Mouse (Mus musculus) adrenal gland, adult 2 months (tissue): ENCODE results near the gene Tcf25. TPM values are rescaled to one million over a fixed set of nuclear protein-coding genes. Genes with fewer than 3 reads are reported as not detected.
"Not testable (repeated sequence)": the region's sequence is repeated elsewhere in the genome, so short reads cannot be mapped to it uniquely, and the experiment has no call there.

Experiments
- DNase-seq: peaks from one replicate; pipeline ENCODE4 v3.0.0; 2021
- polyA plus RNA-seq: library from polyadenylated mRNA; depleted of rRNA; stranded (reverse); fragments of >200 nt; gene quantifications from 2 replicates; pipeline ENCODE4 v1.2.3, GENCODE M21; 2012; rRNA removed
- total RNA-seq, 2 experiments: library from RNA; stranded (reverse); gene quantifications; 2 replicates each; pipeline ENCODE4 v1.2.3; 2021

The Tcf25 gene
- total and polyA plus RNA-seq, 3 experiments: 158 to 235 (median 230) TPM

DNA sequence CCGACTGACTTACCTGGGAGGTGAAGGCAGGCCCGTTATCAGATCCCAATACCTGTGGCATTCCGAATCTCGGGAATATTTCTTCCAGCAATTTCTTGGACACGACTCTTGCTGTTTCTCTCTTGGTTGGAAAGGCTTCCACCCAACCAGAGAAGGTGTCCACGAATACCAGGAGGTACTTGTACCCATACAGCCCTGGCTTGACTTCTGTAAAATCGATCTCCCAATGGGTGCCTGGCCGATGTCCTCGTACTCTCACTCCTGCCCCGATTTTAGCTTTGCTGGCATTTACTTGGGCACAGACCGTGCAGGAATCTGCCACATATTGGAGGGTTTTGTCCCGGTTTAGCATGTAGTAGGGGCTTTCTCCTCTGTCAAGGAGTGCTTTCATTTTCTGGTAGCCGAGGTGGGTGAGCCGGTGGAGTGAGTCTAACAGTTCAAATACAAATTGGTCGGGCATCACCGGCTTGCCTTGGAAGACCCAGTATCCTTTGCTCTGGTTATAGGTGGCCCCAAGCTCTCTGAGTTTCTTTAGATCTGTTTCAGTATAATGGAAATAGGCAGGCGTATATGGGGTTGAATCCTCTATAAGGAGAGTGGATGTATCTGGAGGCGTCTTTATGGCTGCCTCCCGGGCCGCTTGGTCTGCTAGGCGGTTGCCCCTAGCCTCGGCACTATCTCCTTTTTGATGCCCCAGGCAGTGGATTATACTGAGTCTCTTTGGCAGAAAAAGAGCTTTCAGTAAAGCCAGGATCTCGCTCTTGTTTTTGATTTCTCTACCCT lies 55.6 kb downstream of the Tcf25 start:
- no peak for DNase-seq

- not testable (repeated sequence) for DNase-seq
Observed at GRCm38 (mm10) chr8:123429722-123430013, 56.1 kb downstream of the Tcf25 start.

GRCm38 (mm10) chr8:123430936-123431335 lies 57.4 kb downstream of the Tcf25 start:
- not testable (repeated sequence) for DNase-seq

DNA sequence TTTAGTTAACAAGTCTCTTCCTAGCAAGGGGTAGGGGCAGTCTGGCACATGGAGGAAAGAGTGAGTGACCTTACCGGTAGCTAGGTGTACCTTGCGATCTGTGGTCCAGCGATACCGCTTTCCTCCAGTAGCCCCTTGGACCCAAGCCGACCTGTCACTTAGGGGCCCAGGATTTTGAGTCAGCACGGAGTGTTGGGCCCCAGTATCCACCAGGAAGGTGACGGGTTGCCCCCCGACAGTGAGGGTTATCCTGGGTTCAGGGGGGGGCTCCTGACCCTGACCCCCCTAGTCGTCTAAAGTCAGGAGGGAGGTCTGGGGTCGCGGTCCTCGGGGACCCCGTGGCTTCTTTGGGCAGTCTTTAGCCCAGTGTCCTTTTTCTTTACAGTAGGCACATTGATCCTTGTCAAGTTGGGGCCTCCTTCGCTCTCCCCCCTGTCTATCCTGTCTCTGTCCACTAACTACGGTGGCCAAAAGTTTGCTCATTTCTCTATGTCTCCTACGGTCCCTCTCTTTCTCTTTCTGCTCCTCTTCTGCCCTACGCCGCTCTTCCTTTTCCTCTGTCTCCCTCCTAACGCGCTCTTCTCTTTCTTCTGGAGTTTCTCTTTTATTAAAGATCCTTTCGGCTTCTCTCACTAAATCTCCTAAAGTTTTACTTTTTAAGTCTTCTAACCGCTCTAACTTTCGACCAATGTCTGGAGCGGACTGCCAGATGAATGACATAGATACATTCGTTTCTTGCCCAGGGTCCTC lies 58.2 kb downstream of the Tcf25 start:
- no peak for DNase-seq

GRCm38 (mm10) chr8:123432381-123432780 lies 58.8 kb downstream of the Tcf25 start:
- no peak for DNase-seq

- DNase-seq: not testable (repeated sequence)
Observed at GRCm38 (mm10) chr8:123433241-123433974, 59.9 kb downstream of the Tcf25 start.

DNA sequence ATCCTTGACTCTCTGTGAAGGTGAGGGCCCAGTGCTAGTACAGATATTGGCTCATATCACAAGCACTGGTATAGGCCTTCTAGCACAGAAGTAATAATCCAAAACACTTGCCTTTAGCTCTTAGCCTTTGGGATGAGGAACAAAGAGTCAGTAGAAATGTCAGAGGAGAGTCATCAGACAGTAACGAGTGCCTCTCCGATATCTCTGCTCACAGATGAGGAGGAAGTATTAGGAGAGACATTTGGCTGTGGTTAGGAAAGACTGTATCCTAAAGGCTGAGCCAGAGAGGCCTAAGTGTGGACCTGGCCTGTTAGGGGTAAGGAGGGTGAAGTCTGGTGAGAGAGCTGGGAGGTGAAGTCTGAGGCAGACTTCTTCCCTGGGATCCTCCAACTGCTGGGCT lies 68.2 kb downstream of the Tcf25 start:
- no peak for DNase-seq

GRCm38 (mm10) chr8:123442351-123442750 lies 68.8 kb downstream of the Tcf25 start:
- no peak for DNase-seq

DNA sequence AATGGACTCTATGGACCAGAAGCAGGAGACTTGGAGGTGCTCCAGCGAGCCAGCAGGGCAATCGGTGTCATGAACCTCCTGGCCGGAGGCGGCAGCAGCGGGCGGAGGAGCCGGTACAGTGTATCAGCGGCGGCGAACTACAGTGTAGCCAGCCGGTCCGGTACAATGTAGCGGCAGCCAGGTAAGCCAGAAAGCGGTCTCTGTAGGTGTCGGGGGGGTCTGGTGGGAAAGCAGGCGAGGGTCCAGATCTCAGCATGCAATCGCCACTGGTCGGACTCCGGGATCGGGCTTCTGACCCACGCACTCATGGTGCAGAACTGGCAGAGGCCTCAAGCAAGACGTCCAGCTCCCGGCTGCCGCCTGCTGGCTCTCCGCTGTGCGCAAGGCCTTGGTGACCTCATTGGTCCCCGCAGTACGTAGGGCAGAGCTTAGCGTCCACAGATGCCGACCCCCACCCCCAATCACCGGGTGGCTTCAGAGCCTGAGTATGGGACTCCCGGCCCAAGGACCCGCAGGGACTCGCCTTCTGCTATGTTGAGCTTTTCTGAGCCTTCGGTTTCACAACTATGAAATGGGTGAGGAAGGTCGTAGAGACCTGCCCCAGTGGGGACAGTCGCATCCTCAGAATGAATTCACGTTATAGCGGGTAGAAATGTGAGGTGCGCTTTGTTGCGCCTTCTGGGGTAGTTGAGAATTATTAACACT lies 69.5 kb downstream of the Tcf25 start:
- DNase-seq: peak; percentile 96

- no peak for DNase-seq
Observed at GRCm38 (mm10) chr8:123443576-123443921, 70.0 kb downstream of the Tcf25 start.

DNA sequence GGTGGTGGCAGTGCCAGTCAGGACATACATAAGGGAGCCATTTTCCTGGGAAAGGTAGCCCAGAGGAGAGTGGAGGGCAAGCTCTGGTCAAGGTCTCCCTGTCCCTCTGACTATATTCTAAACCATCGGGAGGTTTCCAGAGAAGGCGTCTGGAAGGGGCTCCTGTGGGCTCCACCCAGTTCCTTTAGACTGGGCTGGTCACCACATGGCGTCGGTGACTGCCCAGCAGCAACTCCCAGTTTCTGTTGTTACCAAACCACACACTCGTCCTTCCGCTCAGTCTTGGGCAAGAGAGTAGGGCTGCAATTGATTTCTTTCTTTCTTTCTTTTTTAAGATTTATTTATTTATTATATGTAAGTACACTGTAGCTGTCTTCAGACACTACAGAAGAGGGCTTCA lies 70.6 kb downstream of the Tcf25 start:
- no peak for DNase-seq

DNA sequence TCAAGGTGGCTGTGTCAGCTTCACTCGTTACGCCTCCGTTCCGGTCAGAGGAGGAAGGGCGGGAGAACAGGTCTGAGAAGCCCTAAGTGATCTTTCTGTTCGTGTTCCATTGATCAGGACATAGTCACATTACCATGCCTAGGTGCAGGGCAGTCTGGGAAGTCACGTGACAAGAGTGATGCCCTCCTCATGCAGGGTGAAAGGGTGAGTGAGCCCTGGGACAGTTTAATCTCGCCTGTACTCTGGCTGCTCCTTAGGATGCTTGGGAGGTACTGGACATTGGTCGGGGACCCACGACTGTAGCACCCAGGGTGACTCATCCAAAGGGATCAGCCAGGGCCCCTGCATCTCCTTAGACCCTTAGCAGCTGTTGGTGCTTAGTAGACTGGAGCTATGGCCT lies 72.4 kb downstream of the Tcf25 start:
- DNase-seq: no peak

GRCm38 (mm10) chr8:123446799-123447198 lies 73.2 kb downstream of the Tcf25 start:
- no peak for DNase-seq

- no peak for DNase-seq
Observed at GRCm38 (mm10) chr8:123450783-123451182, 77.2 kb downstream of the Tcf25 start.

GRCm38 (mm10) chr8:123451747-123452146 lies 78.2 kb downstream of the Tcf25 start:
- not testable (repeated sequence) for DNase-seq

DNA sequence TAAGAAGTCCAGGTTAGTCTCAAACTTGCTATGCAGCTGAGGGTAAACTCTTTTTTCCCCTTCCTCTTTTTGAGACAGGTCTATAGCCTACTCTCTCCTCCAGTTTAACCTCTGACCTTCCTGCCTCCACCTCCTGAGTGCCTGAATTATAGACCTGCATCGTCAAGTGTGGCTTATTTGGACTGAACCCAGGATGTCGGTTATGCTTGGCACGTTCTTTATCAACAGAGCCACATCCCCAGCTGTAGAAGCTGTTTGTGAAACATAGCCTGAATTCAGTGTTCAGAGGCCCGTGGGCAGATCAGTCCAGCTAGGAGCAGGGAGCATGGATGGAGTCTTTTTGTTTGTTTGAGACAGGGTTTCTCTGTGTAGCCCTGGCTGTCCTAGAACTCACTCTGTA lies 78.6 kb downstream of the Tcf25 start:
- DNase-seq: no peak

DNA sequence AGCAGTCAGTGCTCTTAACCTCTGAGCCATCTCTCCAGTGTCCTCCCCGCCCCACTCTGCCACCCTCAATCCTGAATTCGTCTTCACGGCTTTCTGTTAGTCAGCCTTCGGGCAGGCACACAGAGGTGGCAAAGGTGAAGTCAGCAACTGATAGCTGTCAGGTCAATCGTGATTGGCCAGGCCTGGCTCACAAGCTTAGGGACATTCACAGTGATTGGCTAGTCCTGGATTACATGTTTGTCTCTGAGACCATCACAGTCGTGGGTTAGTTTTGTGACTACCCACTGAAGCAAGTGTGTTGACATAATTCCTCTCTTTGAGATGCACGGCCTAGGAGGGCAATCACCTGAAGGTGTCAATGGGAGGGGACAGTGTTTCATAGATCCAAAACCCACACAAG lies 79.7 kb downstream of the Tcf25 start:
- DNase-seq: no peak

Other genes starting within 250 kb of the Tcf25 start
- 10 to 100 TPM in 1 of 2 experiments, 1 to 10 TPM in 1; 7.6 to 10.1 TPM for gene Sult5a1, start 215.4 kb upstream of the Tcf25 start, total RNA-seq
- 18.8 and 20.4 TPM in 2 replicates for gene Sult5a1, start 215.4 kb upstream of the Tcf25 start, polyA plus RNA-seq
- gene Dpep1, start 187.5 kb upstream of the Tcf25 start, total RNA-seq: 10 to 100 TPM; 52.8 to 57.4 TPM
- 50.3 and 62.4 TPM in 2 replicates for gene Dpep1, start 187.5 kb upstream of the Tcf25 start, polyA plus RNA-seq
- 100 to 1,000 TPM; 104 to 107 TPM for gene Chmp1a, start 161.0 kb upstream of the Tcf25 start, total RNA-seq
- gene Chmp1a, start 161.0 kb upstream of the Tcf25 start, polyA plus RNA-seq: 102 and 105 TPM in 2 replicates
- gene Spata33, start 160.9 kb upstream of the Tcf25 start, total RNA-seq: 1 to 10 TPM; 1.0 to 6.9 TPM
- gene Spata33, start 160.9 kb upstream of the Tcf25 start, polyA plus RNA-seq: 0.70 and 0.71 TPM in 2 replicates
- gene Cdk10, start 148.9 kb upstream of the Tcf25 start, total RNA-seq: 10 to 100 TPM; 51.0 to 53.6 TPM
- gene Cdk10, start 148.9 kb upstream of the Tcf25 start, polyA plus RNA-seq: 63.8 and 67.8 TPM in 2 replicates
- 10 to 100 TPM; 12.3 to 15.6 TPM for gene Spata2l, start 137.5 kb upstream of the Tcf25 start, total RNA-seq
- gene Spata2l, start 137.5 kb upstream of the Tcf25 start, polyA plus RNA-seq: 37.1 and 62.5 TPM in 2 replicates
- gene Zfp276, start 119.6 kb upstream of the Tcf25 start, total RNA-seq: 10 to 100 TPM; 19.8 to 21.5 TPM
- 45.0 and 45.6 TPM in 2 replicates for gene Zfp276, start 119.6 kb upstream of the Tcf25 start, polyA plus RNA-seq
- 10 to 100 TPM; 29.4 to 34.0 TPM for gene Vps9d1, start 119.4 kb upstream of the Tcf25 start, total RNA-seq
- gene Vps9d1, start 119.4 kb upstream of the Tcf25 start, polyA plus RNA-seq: 161 and 188 TPM in 2 replicates
- gene Fanca, start 55.2 kb upstream of the Tcf25 start, total RNA-seq: 1 to 10 TPM; 3.6 to 7.2 TPM
- 8.1 and 10.2 TPM in 2 replicates for gene Fanca, start 55.2 kb upstream of the Tcf25 start, polyA plus RNA-seq
- gene Spire2, start 41.0 kb upstream of the Tcf25 start, total RNA-seq: 1 to 10 TPM; 1.4 to 2.6 TPM
- gene Spire2, start 41.0 kb upstream of the Tcf25 start, polyA plus RNA-seq: 0.93 and 3.0 TPM in 2 replicates
- not detected for gene Mc1r, start 33.4 kb downstream of the Tcf25 start, total RNA-seq
- gene Mc1r, start 33.4 kb downstream of the Tcf25 start, polyA plus RNA-seq: not detected in 2 replicates
- gene Tubb3, start 37.7 kb downstream of the Tcf25 start, total RNA-seq: 1 to 10 TPM; 2.4 to 8.3 TPM
- 3.8 and 21.1 TPM in 2 replicates for gene Tubb3, start 37.7 kb downstream of the Tcf25 start, polyA plus RNA-seq
- 10 to 100 TPM; 26.0 to 31.7 TPM for gene Def8, start 49.8 kb downstream of the Tcf25 start, total RNA-seq
- gene Def8, start 49.8 kb downstream of the Tcf25 start, polyA plus RNA-seq: 24.0 and 24.6 TPM in 2 replicates
- gene Afg3l1, start 104.2 kb downstream of the Tcf25 start, total RNA-seq: 10 to 100 TPM; 44.0 to 73.7 TPM
- gene Afg3l1, start 104.2 kb downstream of the Tcf25 start, polyA plus RNA-seq: 23.2 and 25.2 TPM in 2 replicates
- under 1 TPM; 0.37 to 0.73 TPM for gene Dbndd1, start 141.7 kb downstream of the Tcf25 start, total RNA-seq
- gene Dbndd1, start 141.7 kb downstream of the Tcf25 start, polyA plus RNA-seq: 1.0 and 1.1 TPM in 2 replicates
- 10 to 100 TPM; 11.6 to 14.5 TPM for gene Gas8, start 145.1 kb downstream of the Tcf25 start, total RNA-seq
- gene Gas8, start 145.1 kb downstream of the Tcf25 start, polyA plus RNA-seq: 5.1 and 6.6 TPM in 2 replicates